Mouse (Mus musculus): ENCODE data around the gene Msx1. TPM values are rescaled to one million over a fixed set of nuclear protein-coding genes. Genes with fewer than 3 reads are reported as not detected.
"Not testable (repeated sequence)": the region's sequence is repeated elsewhere in the genome, so short reads cannot be mapped to it uniquely, and the experiment has no call there.

Gene Msx1
- polyA plus RNA-seq, 1 experiment, result not detected

DNA sequence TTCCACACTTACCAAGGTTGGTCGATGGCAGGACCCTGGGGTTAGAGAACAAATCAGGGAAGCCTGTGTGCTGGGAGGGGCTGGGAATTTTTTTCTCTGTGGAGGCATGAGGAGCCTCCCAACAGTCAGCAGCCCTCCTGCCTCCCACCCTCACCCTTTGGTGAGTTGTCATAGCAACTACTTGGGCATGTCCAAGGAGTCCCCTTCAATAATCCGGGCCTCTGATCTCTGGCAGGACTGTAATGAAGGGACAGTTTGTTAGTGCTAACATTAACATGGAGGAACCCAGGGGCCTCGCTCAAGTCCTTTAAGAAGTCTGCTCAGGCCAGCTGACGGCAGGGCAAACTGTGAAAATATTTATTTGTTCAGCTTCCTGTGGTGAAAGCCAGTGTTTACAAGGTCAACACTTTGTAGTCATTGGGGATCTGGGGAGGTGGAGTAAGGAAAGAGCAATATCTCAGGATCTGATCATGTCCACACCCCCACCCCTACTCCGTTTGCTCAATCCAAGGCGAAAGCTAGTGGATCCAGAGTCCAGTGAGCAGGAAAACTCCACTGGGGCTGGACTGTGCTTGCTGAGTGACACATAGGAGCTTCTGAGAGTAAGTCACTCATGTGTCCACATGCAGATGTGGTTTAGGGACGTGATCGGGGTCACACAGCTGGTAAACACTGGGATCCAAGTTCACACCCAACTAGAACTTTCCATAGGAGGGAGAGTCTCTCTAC, 24.8 kb upstream of the Msx1 start:
- Histone ChIP-seq H3K9me3 (peaks cover 16% of the 10 kb centered on the region), H3K36me3 (replicated peaks; ENCODE audit: low read length) (no peaks in the 10 kb centered on the region), H3K27me3 (replicated peaks) (no peaks in the 10 kb centered on the region), H3K4me1 (no peaks in the 10 kb centered on the region), H3K4me3 (replicated peaks) (no peak overlapping the region)
- TF ChIP-seq FLI1 (IDR thresholded peaks at IDR 0.05; ENCODE audit: low read length), result no peak
- TF ChIP-seq GATA1 (IDR thresholded peaks at IDR 0.05; ENCODE audit: borderline replicate concordance, low read length), result no peak

DNA sequence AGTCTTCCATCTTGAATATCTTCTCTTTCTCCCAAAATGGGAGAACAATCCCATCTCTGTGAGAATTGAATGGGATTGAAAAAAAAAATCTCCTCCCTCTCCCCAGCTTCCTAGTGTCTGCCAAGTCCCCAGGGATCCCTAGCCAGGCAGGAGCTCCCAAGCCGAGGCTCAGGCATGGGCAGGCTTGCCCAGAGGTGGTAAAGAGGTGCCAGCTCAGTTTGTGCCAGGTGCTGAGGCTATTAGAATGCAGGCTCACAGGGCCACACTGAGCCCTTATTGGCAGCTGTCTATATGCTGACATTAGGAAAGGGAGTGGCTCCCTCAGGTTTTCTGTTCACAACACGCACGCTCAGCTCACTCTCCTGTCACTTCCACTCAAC, 11.9 kb upstream of the Msx1 start:
- peaks cover 78% of the 10 kb centered on the region for H3K27me3 ChIP-seq (replicated peaks)
- no peaks in the 10 kb centered on the region for H3K4me1 ChIP-seq
- H3K4me3 ChIP-seq (replicated peaks), result no peak overlapping the region
- TF ChIP-seq FLI1 (IDR thresholded peaks at IDR 0.05; ENCODE audit: low read length) (no peak), GATA1 (IDR thresholded peaks at IDR 0.05; ENCODE audit: borderline replicate concordance, low read length) (no peak)
- H3K9me3 ChIP-seq, result no peaks in the 10 kb centered on the region
- no peaks in the 10 kb centered on the region for H3K36me3 ChIP-seq (replicated peaks; ENCODE audit: low read length)

DNA sequence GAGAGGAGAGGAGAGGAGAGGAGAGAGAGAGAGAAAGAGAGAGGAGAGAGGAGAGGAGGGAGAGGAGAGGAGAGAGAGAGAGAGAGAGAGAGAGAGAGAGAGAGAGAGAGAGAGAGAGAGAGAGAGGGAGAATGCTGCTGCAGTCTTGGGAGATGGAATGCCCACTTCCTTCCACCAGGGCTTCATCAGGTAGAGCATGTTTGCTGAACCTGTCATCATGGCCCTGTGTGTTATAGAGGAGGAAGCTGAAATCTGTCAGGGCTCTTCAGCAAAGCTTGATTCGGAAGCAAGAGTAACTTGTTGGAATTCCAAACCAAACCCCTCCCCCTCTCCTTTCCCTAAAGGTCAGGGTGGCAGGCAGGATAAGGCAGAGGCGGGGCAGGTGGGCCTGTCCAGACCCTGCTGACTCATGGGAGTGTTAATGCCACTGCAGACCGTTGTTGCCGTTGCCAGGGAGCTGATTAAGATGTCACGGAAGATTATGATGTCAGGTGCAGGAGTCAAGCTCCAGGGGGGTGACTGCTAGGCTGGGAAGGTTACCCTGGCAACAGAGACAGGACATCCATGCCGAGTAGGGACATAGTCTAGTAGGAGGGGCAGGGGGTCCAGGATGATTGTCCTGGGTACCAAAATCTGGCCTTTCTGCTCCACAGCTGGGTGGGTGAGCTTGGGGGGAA, 11.3 kb upstream of the Msx1 start:
- TF ChIP-seq GATA1 (IDR thresholded peaks at IDR 0.05; ENCODE audit: borderline replicate concordance, low read length) (no peak), FLI1 (IDR thresholded peaks at IDR 0.05; ENCODE audit: low read length) (no peak)
- no peaks in the 10 kb centered on the region for H3K4me1 ChIP-seq
- H3K4me3 ChIP-seq (replicated peaks), result no peak overlapping the region
- peaks cover 81% of the 10 kb centered on the region for H3K27me3 ChIP-seq (replicated peaks)
- no peaks in the 10 kb centered on the region for H3K9me3 ChIP-seq
- no peaks in the 10 kb centered on the region for H3K36me3 ChIP-seq (replicated peaks; ENCODE audit: low read length)

DNA sequence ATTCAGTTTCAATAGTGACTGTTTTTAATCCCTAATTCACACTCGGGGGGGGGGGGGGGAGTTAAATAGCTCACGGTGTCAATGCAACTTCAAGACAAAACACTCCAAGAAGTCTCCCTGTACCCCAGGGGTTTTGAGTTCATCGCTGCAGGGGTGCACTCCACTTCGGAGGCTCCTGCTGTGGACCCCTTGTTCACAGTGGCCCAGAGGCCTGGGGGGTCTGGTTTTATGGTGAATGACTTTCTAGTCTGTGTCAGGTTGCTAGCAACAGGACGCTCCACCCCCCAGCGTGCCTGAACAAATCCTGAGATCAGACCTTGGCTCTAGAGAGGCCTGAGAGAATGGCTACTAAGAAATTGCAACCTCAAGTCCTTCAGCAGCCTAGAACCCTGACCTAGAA, 8.4 kb upstream of the Msx1 start:
- TF ChIP-seq FLI1 (IDR thresholded peaks at IDR 0.05; ENCODE audit: low read length) (no peak), GATA1 (IDR thresholded peaks at IDR 0.05; ENCODE audit: borderline replicate concordance, low read length) (no peak)
- Histone ChIP-seq H3K9me3 (peaks cover 9% of the 10 kb centered on the region), H3K4me1 (no peaks in the 10 kb centered on the region), H3K4me3 (replicated peaks) (no peak overlapping the region), H3K36me3 (replicated peaks; ENCODE audit: low read length) (no peaks in the 10 kb centered on the region), H3K27me3 (replicated peaks) (peaks cover 93% of the 10 kb centered on the region)

DNA sequence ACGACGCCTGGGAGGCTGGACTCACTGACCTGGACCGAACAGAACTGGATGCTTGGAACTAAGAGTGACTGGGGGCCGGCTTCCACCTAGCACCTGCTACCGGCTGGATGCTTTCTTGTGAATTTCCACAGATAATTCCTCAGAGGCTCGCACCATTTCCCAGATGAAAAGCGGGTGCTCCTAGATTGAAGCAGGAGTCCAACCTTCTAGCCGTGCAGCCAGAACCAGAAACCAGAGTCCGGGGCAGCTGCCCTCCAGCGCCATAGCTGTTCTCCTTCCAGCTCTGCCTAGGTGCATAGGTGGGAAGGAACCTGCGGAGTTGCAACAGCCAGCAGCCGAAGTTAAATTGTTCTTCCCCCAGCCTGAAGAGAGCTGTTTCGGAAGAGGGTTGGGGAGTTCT, 7.6 kb upstream of the Msx1 start:
- no peaks in the 10 kb centered on the region for H3K36me3 ChIP-seq (replicated peaks; ENCODE audit: low read length)
- no peak for TF ChIP-seq FLI1 (IDR thresholded peaks at IDR 0.05; ENCODE audit: low read length)
- no peak for TF ChIP-seq GATA1 (IDR thresholded peaks at IDR 0.05; ENCODE audit: borderline replicate concordance, low read length)
- peaks cover 6% of the 10 kb centered on the region for H3K4me1 ChIP-seq
- peaks cover 94% of the 10 kb centered on the region for H3K27me3 ChIP-seq (replicated peaks)
- H3K9me3 ChIP-seq, result peaks cover 9% of the 10 kb centered on the region
- no peak overlapping the region for H3K4me3 ChIP-seq (replicated peaks)

DNA sequence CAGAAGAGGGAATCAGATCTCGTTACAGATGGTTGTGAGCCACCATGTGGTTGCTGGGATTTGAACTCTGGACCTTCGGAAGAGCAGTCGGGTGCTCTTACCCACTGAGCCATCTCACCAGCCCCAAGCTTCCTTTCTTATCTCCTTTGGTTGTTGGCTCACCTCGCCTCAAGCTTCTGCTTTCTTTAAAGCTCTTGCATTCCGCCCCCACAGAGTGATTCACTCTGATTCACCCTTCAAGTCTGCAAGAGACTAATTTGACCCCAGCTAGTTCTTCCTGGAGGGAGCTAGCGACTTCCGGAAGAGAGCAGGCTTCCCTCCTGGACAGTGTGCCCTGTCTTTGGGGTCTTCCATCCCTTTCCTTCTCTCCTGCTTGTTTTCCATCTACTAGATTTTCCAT, 6.1 kb upstream of the Msx1 start:
- not testable (repeated sequence) for H3K9me3 ChIP-seq; H3K36me3 ChIP-seq (replicated peaks; ENCODE audit: low read length); H3K4me3 ChIP-seq (replicated peaks)
- peaks cover 96% of the 10 kb centered on the region for H3K27me3 ChIP-seq (replicated peaks)
- peaks cover 20% of the 10 kb centered on the region for H3K4me1 ChIP-seq

DNA sequence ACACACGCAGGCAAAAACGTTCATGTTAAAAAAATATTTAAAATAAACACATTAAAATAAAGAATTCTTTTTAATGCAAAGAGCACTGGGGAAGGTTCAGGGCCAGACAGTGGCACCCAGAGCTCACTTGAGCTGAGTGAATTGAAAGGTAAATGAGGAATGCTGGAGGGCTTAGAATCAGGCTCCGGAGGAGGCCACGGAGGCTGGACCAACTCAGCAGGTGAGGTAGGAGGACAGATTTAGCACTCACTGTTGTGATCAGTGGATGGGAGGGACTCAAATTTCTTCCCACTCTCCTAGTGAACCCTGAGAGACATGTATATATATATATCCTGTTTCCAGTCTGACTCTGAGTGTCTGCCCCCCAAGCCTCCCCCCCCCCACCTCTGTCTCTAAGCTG, 5.5 kb upstream of the Msx1 start:
- Histone ChIP-seq H3K9me3 (peaks cover 9% of the 10 kb centered on the region), H3K4me3 (replicated peaks) (no peak overlapping the region), H3K27me3 (replicated peaks) (peaks cover 98% of the 10 kb centered on the region), H3K36me3 (replicated peaks; ENCODE audit: low read length) (no peaks in the 10 kb centered on the region), H3K4me1 (peaks cover 24% of the 10 kb centered on the region)
- TF ChIP-seq GATA1 (IDR thresholded peaks at IDR 0.05; ENCODE audit: borderline replicate concordance, low read length) (no peak), FLI1 (IDR thresholded peaks at IDR 0.05; ENCODE audit: low read length) (no peak)

DNA sequence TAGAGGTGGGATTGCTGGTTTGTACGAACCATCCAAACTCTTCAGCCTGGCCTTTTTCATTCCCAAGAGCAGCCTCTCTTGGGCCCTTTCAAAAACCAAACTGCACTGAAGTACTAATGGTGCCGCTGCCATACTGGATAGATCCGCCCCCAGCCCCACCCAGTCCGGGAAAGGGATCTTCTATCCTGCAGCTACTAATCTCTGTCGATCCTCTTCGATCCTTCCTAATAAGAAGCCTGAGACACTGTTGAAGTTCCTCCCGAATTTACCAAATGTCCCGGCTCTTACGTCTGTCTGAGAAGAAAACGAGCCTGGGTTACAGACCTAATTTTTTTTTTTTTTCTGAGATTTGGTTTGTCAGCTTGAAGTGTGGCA, 4.9 kb upstream of the Msx1 start:
- Histone ChIP-seq H3K36me3 (replicated peaks; ENCODE audit: low read length) (no peaks in the 10 kb centered on the region), H3K4me1 (peaks cover 28% of the 10 kb centered on the region), H3K27me3 (replicated peaks) (peaks cover 98% of the 10 kb centered on the region), H3K4me3 (replicated peaks) (no peak overlapping the region), H3K9me3 (peaks cover 9% of the 10 kb centered on the region)
- no peak for TF ChIP-seq GATA1 (IDR thresholded peaks at IDR 0.05; ENCODE audit: borderline replicate concordance, low read length)
- no peak for TF ChIP-seq FLI1 (IDR thresholded peaks at IDR 0.05; ENCODE audit: low read length)

DNA sequence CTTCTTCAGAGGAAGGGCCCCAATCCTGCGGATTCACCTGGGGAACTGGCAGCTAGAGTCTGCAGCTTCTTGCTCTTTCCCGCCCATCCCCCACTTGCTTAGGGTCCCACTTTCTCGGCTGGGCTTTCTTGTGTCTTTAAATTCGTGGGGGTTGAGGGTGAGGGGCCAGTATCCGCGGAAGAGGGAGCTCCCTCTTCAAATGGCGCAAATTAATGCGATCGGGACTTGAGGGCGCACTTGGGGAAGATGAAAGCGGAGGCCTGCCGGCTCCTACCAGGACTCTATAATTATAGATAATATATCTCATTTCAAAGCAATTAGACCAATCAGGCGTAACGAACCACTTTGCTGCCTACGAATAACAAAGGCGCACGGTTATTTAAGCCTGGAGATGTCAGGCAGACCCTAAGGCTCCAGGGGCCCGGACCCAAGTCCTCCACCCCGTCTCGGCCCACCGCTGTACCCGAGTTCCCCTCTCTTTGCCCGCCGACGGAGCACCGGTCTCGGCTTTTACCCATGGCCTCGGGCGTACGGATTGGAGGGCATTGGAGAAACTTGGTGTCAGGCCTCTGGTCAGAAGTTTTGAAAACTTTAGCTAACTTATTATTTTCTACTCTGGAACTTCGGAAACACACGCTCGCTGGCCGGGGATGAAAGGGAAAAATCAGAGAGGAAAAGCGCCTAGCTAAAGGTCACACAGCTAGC, 4.4 kb upstream of the Msx1 start:
- TF ChIP-seq GATA1 (IDR thresholded peaks at IDR 0.05; ENCODE audit: borderline replicate concordance, low read length), result no peak
- TF ChIP-seq FLI1 (IDR thresholded peaks at IDR 0.05; ENCODE audit: low read length), result no peak
- Histone ChIP-seq H3K36me3 (replicated peaks; ENCODE audit: low read length) (no peaks in the 10 kb centered on the region), H3K27me3 (replicated peaks) (peaks cover 98% of the 10 kb centered on the region), H3K9me3 (peaks cover 10% of the 10 kb centered on the region), H3K4me3 (replicated peaks) (no peak overlapping the region), H3K4me1 (peaks cover 34% of the 10 kb centered on the region)

DNA sequence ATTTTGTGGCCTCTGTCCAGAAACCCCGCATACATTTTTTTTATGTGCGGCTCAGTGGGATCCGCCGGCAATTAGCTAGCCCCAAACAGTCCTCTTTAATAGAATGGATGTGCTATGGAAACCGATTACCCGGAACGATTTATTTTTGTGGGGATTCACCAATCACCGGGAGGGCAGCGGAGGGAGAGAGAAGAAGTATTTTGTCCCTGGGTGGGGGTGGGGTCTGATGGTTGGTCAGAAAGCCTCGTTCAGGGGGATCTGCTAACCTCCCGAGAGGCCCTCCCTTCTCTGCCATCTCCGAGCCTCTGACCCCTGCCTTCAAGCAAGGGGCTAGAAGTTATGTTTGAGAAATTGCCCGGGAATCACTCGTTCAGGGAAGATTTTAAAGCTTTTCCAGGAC, 3.6 kb upstream of the Msx1 start:
- Histone ChIP-seq H3K4me3 (replicated peaks) (no peak overlapping the region), H3K9me3 (peaks cover 14% of the 10 kb centered on the region), H3K36me3 (replicated peaks; ENCODE audit: low read length) (no peaks in the 10 kb centered on the region), H3K4me1 (peaks cover 41% of the 10 kb centered on the region), H3K27me3 (replicated peaks) (peaks cover 98% of the 10 kb centered on the region)
- TF ChIP-seq GATA1 (IDR thresholded peaks at IDR 0.05; ENCODE audit: borderline replicate concordance, low read length), result no peak
- TF ChIP-seq FLI1 (IDR thresholded peaks at IDR 0.05; ENCODE audit: low read length), result no peak
